Mouse (Mus musculus) cerebellum, adult 2 months (tissue): ENCODE data around the gene Akap1.

Experiments used
- CTCF ChIP-seq: fragments of 200-500 bp; IDR thresholded peaks from 2 replicates; pipeline ENCODE4 v1.5.1; 2011; ENCODE audit warnings: low read depth, mild to moderate bottlenecking, control low read depth, low read length, moderate library complexity, borderline replicate concordance; ENCODE audit not compliant: insufficient read depth
- POLR2A ChIP-seq: fragments of 200-500 bp; IDR thresholded peaks from 2 replicates; pipeline ENCODE4 v1.6.1; 2011; ENCODE audit warnings: low read length, control low read depth, borderline replicate concordance; ENCODE audit not compliant: insufficient read depth

GRCm38 (mm10) chr11:88863904-88864457 lies 405 bp downstream of the Akap1 start:
- TF ChIP-seq POLR2A (no peak), CTCF (no peak)
